Mouse (Mus musculus) adrenal gland, adult 8-10 months (tissue): ENCODE measurements around the gene Tsfm. TPM values are rescaled to one million over a fixed set of nuclear protein-coding genes. Genes with fewer than 3 reads are reported as not detected.

Experiments used
- DNase-seq: peaks from one replicate; pipeline ENCODE4 v3.0.0; 2022
- total RNA-seq, 4 experiments: library from RNA; stranded (reverse); gene quantifications; 2 replicates each; pipeline ENCODE4 v1.2.4; 2022

Tsfm gene
- total RNA-seq, 4 experiments from 2014 or later, result 67.1 to 71.5 (median 68.1) TPM

GRCm38 (mm10) chr10:127041774-127042338 is 11.2 kb upstream of the Tsfm start:
- DNase-seq, result peak; percentile 75

GRCm38 (mm10) chr10:127041274-127041766 is 10.7 kb upstream of the Tsfm start, which contains the start of the genes Mettl1 and Eef1akmt3:
Mettl1 (plus strand) TSS chr10:127041414.
Eef1akmt3 (minus strand) TSS chr10:127041513.
- peak; percentile 41 for DNase-seq

- DNase-seq, result no peak
Observed at GRCm38 (mm10) chr10:127040569-127041214, 10.1 kb upstream of the Tsfm start.

GRCm38 (mm10) chr10:127037641-127038040 is 7.0 kb upstream of the Tsfm start:
- no peak for DNase-seq

- DNase-seq, result no peak
Observed at GRCm38 (mm10) chr10:127036273-127036672, 5.6 kb upstream of the Tsfm start.

GRCm38 (mm10) chr10:127033301-127033741 is 2.7 kb upstream of the Tsfm start:
- DNase-seq, result no peak

- DNase-seq, result no peak
Observed at GRCm38 (mm10) chr10:127018422-127018821, 12.2 kb downstream of the Tsfm start.

- no peak for DNase-seq
Observed at GRCm38 (mm10) chr10:127017071-127017470, 13.6 kb downstream of the Tsfm start.

- no peak for DNase-seq
Observed at GRCm38 (mm10) chr10:127016488-127016887, 14.2 kb downstream of the Tsfm start.

- no peak for DNase-seq
Observed at GRCm38 (mm10) chr10:127003806-127004205, 26.8 kb downstream of the Tsfm start.

- DNase-seq, result peak; percentile 84
Observed at GRCm38 (mm10) chr10:127003334-127003733, 27.3 kb downstream of the Tsfm start.

GRCm38 (mm10) chr10:127002765-127003164 is 27.9 kb downstream of the Tsfm start:
- no peak for DNase-seq

GRCm38 (mm10) chr10:127002056-127002455 is 28.6 kb downstream of the Tsfm start:
- DNase-seq, result no peak

- no peak for DNase-seq
Observed at GRCm38 (mm10) chr10:127001297-127001696, 29.3 kb downstream of the Tsfm start.

GRCm38 (mm10) chr10:127000529-127000928 is 30.1 kb downstream of the Tsfm start, which contains the start of gene Avil:
Avil (plus strand) TSS chr10:127000709.
- DNase-seq, result no peak

- DNase-seq, result no peak
Observed at GRCm38 (mm10) chr10:126997340-126998113, 33.1 kb downstream of the Tsfm start.

- DNase-seq, result no peak
Observed at GRCm38 (mm10) chr10:126993621-126994020, 37.0 kb downstream of the Tsfm start.

- no peak for DNase-seq
Observed at GRCm38 (mm10) chr10:126991676-126992075, 39.0 kb downstream of the Tsfm start.

GRCm38 (mm10) chr10:126990313-126991056 is 40.2 kb downstream of the Tsfm start:
- DNase-seq, result peak; percentile 81

- no peak for DNase-seq
Observed at GRCm38 (mm10) chr10:126988513-126989165, 42.0 kb downstream of the Tsfm start.

- DNase-seq, result no peak
Observed at GRCm38 (mm10) chr10:126987183-126988118, 43.2 kb downstream of the Tsfm start.
